ENCODE assay signal across 23 mouse cellular contexts in the genomic region with DNA sequence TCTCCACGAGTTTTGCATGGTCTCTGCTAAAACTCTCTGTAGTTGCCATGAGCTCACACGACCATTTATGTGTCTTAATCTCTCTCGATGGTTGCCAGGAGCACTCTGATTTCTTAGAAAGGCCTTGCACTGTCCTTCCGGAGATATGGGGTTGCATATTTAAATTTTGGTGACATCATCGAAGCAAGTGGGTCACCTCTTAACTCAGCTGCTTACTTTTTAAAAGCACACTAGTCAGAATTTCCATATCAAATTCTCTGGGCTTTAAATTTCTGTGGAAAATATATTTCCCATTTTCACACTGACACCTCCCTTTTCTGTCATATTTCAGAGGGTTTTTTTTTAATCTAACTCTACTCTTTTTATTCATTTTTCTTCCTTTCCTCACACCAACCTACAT.
DNase-seq lines count a peak whose midpoint lies in the region; ATAC-seq and TF ChIP-seq lines count a peak whose summit lies in the region.
"Had no signal": no experiment of that assay in that cellular context is flagged by ENCODE, and none has a peak within 500 bp of the region (broad histone marks: within the 10 kb centered on the region; RNA-seq: fewer than 3 reads in every experiment).

No protein-coding gene starts in this region.

- dilution Hi-C loops in CH12.LX (cut with MboI; ENCODE audit: extremely low pct_ligation_motif_present, extremely low pct_unique_long_range_greater_than_20kb, low sequenced_read_pairs) = no loop called here

- TF ChIP-seq CTCF in CH12.LX (conservative IDR thresholded peaks at IDR 0.05 in 1 of 2, IDR thresholded peaks at IDR 0.05 in 1 of 2; ENCODE audit: low read depth in 2 of 2, low read length in 2 of 2) = no peak

- TF ChIP-seq RAD21 in CH12.LX (IDR thresholded peaks at IDR 0.05; ENCODE audit: low read depth, low read length) = no peak

- intact Hi-C loops in heart, postnatal 10 days (cut with DNase I) = no loop called here

- no peak overlapping the region for H3K9ac ChIP-seq in CH12.LX (ENCODE audit: insufficient read depth, low read depth)

- no peaks in the 10 kb centered on the region for H3K36me3 ChIP-seq in CH12.LX (replicated peaks in 1 of 2; ENCODE audit: control insufficient read depth in 1 of 2, insufficient read depth in 1 of 2, low read length in 1 of 2)
- H3K36me3 ChIP-seq: G1E had no signal

- no peak overlapping the region for H3K27ac ChIP-seq in CH12.LX (ENCODE audit: insufficient read depth, low read depth)

- ATAC-seq in CD4-positive, CD25-positive, alpha-beta regulatory T cell, adult 4 months = no peak
- ATAC-seq: Patski had no signal

- no peaks in the 10 kb centered on the region for H3K27me3 ChIP-seq in CH12.LX (replicated peaks)
- H3K27me3 ChIP-seq: Patski had no signal

- no peak overlapping the region for H3K4me3 ChIP-seq in CH12.LX (replicated peaks in 1 of 3; ENCODE audit: low read depth in 2 of 3, low read length in 2 of 3, poor library complexity in 1 of 3)

- no peaks in the 10 kb centered on the region for H3K79me2 ChIP-seq in CH12.LX (replicated peaks; ENCODE audit: control insufficient read depth, extremely low read depth, insufficient read depth, poor library complexity, severe bottlenecking)

- peaks cover 5 to 15% of the 10 kb centered on the region in 2 experiments; a peak in 3 of 4 replicates for H3K4me1 ChIP-seq in CH12.LX (ENCODE audit: control insufficient read depth in 1 of 2, insufficient read depth in 2 of 2)

- H3K9me3 ChIP-seq in CH12.LX (replicated peaks; ENCODE audit: low read length) = no peaks in the 10 kb centered on the region

- peak; percentile 5 for DNase-seq in CD4-positive, CD25-positive, alpha-beta regulatory T cell, adult 2 months (ENCODE audit: low read depth, low spot score)
- peak; percentile 16 for DNase-seq in CD4-positive helper T cell, adult 2 months (ENCODE audit: low read depth, low spot score)
- peak; percentile 70 for DNase-seq in CH12.LX (ENCODE audit: extremely low read depth)
- peak; percentile 14 for DNase-seq in induced T-regulatory cell, adult 2 months (ENCODE audit: low read depth)
- no peak for DNase-seq in heart, postnatal 10 days
- no peak for DNase-seq in adrenal gland, postnatal 36 days
- no peak for DNase-seq in heart, adult 8-10 months (ENCODE audit: low spot score)
- DNase-seq: adrenal gland, adult 2 months; adrenal gland, adult 8-10 months; adrenal gland, postnatal 10 days; adrenal gland, postnatal 14 days; adrenal gland, postnatal 25 days; B cell, adult 2 months; cerebellum, adult 11 months; cerebellum, adult 11-12 months; cerebellum, adult 18-20 months; cerebellum, adult 2 months; cerebellum, adult 8-10 months; cerebellum, adult 9-10 months; cerebellum, adult 9-11 months had no signal

- peak overlapping the region; percentile 62 for H3K4me2 ChIP-seq in CH12.LX (ENCODE audit: insufficient read depth, low read depth, poor library complexity, severe bottlenecking)

- in situ Hi-C loops in CH12.LX (cut with MboI; ENCODE audit: low pct_ligation_motif_present, low pct_unique_long_range_greater_than_20kb, low sequenced_read_pairs) = loop anchor here (25.0 kb wide), 1 partner anchor 233 kb away; no protein-coding TSS in a partner anchor

- peak; percentile 87 for TF ChIP-seq EP300 in CH12.LX (IDR thresholded peaks at IDR 0.05; ENCODE audit: low read length)

- TF ChIP-seq POLR2A in CH12.LX (IDR thresholded peaks at IDR 0.05; ENCODE audit: low read depth, low read length) = no peak

TF ChIP-seq in CH12.LX, 34 proteins besides CTCF, POLR2A, EP300 and RAD21:
- TF ChIP-seq MEF2A (IDR thresholded peaks at IDR 0.05; ENCODE audit: borderline replicate concordance, low read depth, low read length) (peak; percentile 80; the same call in 1 of the 2 replicates), ELF1 (IDR thresholded peaks at IDR 0.05; ENCODE audit: low read depth, low read length) (peak; percentile 18; the same call in 1 of the 2 replicates), ETS1 (conservative IDR thresholded peaks at IDR 0.05; ENCODE audit: low read depth, low read length) (peak; percentile 96), BHLHE40 (IDR thresholded peaks at IDR 0.05; ENCODE audit: low read depth, low read length) (peak; percentile 62), ZNF384 (IDR thresholded peaks at IDR 0.05; ENCODE audit: low read depth, low read length) (peak; percentile 34), JUN (IDR thresholded peaks at IDR 0.05; ENCODE audit: insufficient read depth, low read depth, low read length) (peak; percentile 88), JUND (conservative IDR thresholded peaks at IDR 0.05; ENCODE audit: low read depth, low read length) (peak; percentile 91), NRF1 (IDR thresholded peaks at IDR 0.05; ENCODE audit: low read depth, low read length) (no peak), SIN3A (IDR thresholded peaks at IDR 0.05; ENCODE audit: low read length) (no peak), IRF4 (IDR thresholded peaks at IDR 0.05; ENCODE audit: low read depth, low read length) (peak; percentile 62; the same call in 1 of the 2 replicates), CHD2 (IDR thresholded peaks at IDR 0.05; ENCODE audit: low read length) (no peak)

Comparison
In these comparisons a context has a peak if more than half of its experiments do, and no peak if none do; other contexts are left out.
1. DNase-seq: peak in CD4-positive, CD25-positive, alpha-beta regulatory T cell, adult 2 months (single experiment), CD4-positive helper T cell, adult 2 months (single experiment), CH12.LX (single experiment) and induced T-regulatory cell, adult 2 months (single experiment); none in heart, postnatal 10 days (0 of 2), adrenal gland, postnatal 36 days (0 of 2) and heart, adult 8-10 months (single experiment).